Mouse (Mus musculus): Measurements from ENCODE around the gene Nfatc2. TPM values are rescaled to one million over a fixed set of nuclear protein-coding genes. Genes with fewer than 3 reads are reported as not detected.
A peak's percentile ranks its signal among the peaks of the same experiment; 100 is the strongest.

The Nfatc2 gene
- polyA plus RNA-seq, 1 experiment from 2014 or later, result 1.7 TPM

DNA sequence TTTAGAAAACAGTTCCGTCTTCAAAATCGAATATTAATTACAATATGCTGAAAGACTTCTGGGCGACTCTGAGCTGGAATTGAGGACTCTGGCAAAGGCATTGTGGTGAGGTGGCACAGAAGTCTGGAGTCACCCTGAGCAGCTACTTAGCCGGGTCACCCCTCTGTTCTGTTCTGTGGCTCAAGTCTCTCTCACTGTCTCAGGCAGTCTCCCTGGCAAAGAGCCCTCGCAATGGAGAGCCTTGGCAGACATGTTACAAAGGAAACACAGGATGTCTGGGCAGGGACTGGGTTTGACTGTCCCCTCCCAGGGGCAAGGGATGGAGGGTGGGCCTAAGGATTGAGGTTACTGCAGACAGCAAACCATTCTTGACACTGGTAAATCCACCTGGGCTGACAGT is 135.8 kb downstream of the Nfatc2 start:
- Histone ChIP-seq H3K4me3 (no peak overlapping the region), H3K4me1 (replicated peaks) (peaks cover 9% of the 10 kb centered on the region; the same call in 1 of the 2 replicates), H3K27me3 (peaks cover 10% of the 10 kb centered on the region; the same call in 1 of the 2 replicates), H3K4me2 (no peak overlapping the region), H3K36me3 (no peaks in the 10 kb centered on the region), H3K9ac (no peak overlapping the region), H3K9me3 (no peaks in the 10 kb centered on the region), H3K27ac (no peak overlapping the region)
- no peak for ATAC-seq (ENCODE audit: low FRiP score)
- WGBS, result 78% methylated on average over 5 of the region's 5 CpGs

DNA sequence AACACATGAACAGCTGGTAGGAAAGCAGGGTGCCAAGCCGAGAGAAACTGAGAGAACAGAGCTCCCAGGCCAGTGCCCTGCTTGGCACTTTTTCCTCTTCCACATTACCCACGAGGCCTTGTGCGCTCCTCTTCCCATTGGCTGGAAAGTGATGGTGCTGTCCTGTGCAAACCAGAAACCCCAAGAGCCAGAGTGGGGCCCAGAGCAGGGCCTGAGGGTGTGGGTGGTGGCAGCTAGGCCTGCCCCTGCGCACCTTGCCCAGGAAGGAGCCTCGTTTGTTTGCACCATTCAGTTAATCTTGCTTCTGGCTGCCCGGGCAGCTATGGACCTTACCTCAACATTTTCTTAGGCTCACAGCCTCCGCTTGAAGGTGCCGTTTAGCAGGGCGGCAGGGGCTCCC is 139.6 kb downstream of the Nfatc2 start:
- H3K36me3 ChIP-seq, result no peaks in the 10 kb centered on the region
- H3K9me3 ChIP-seq, result no peaks in the 10 kb centered on the region
- H3K4me1 ChIP-seq (replicated peaks), result peaks cover 9% of the 10 kb centered on the region; the same call in 1 of the 2 replicates
- no peak overlapping the region for H3K4me3 ChIP-seq
- whole genome bisulfite sequencing, result 82% methylated on average over 9 of the region's 9 CpGs
- ATAC-seq (ENCODE audit: low FRiP score), result no peak
- H3K27me3 ChIP-seq, result no peaks in the 10 kb centered on the region
- H3K9ac ChIP-seq, result no peak overlapping the region
- H3K4me2 ChIP-seq, result no peak overlapping the region
- no peak overlapping the region for H3K27ac ChIP-seq

DNA sequence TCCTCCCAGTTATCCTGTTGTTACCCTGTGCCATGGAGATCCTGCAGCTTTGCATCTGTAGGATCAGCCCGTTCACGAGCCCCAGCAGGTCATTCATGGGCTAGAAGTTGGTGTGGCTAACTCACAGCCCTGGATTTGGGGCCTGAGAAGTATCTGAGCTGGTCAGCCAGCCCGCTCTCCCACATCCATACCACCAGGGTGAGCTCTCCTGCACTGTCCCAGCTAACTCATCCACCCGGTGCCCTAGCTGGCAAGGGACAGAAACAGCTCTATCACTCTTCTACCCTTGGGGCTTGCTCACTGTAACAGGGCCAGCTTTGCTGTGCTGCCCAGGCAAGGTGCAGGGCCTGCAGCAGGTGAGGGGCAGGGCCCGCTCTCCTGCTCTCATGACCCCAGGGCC is 141.8 kb downstream of the Nfatc2 start:
- ATAC-seq (ENCODE audit: low FRiP score), result no peak
- no peak overlapping the region for H3K9ac ChIP-seq
- H3K4me2 ChIP-seq, result no peak overlapping the region
- no peaks in the 10 kb centered on the region for H3K27me3 ChIP-seq
- WGBS, result 68% methylated on average over 5 of the region's 5 CpGs
- H3K4me1 ChIP-seq (replicated peaks), result 0 out of 2 replicates have a peak, but pooled peaks cover 4% of the 10 kb centered on the region
- H3K36me3 ChIP-seq, result no peaks in the 10 kb centered on the region
- no peak overlapping the region for H3K27ac ChIP-seq
- no peak overlapping the region for H3K4me3 ChIP-seq
- H3K9me3 ChIP-seq, result no peaks in the 10 kb centered on the region

DNA sequence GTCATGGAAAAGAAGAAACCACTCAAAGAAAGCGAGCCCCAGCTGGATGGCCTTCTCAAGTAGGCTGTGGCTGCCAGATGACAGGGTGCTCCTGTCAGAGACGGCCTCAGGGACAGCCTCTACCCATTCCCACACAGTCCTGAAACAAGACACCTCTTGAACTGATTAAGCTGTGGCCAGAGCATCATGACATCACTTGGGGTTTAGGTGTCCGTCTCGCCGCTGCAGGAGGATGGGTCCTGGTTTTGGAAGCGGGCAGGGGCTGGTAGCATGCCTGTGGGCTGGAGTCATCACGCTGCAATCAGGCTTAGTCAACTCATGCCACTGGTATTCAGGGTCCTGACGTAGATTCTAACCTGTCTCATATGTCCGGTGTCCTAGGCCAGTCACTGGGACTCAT is 142.9 kb downstream of the Nfatc2 start:
- no peaks in the 10 kb centered on the region for H3K27me3 ChIP-seq
- 0 out of 2 replicates have a peak, but pooled peaks cover 4% of the 10 kb centered on the region for H3K4me1 ChIP-seq (replicated peaks)
- no peak overlapping the region for H3K9ac ChIP-seq
- no peak overlapping the region for H3K4me2 ChIP-seq
- WGBS, result 83% methylated on average over 9 of the region's 9 CpGs
- no peaks in the 10 kb centered on the region for H3K9me3 ChIP-seq
- no peaks in the 10 kb centered on the region for H3K36me3 ChIP-seq
- no peak for ATAC-seq (ENCODE audit: low FRiP score)
- no peak overlapping the region for H3K4me3 ChIP-seq
- H3K27ac ChIP-seq, result no peak overlapping the region

DNA sequence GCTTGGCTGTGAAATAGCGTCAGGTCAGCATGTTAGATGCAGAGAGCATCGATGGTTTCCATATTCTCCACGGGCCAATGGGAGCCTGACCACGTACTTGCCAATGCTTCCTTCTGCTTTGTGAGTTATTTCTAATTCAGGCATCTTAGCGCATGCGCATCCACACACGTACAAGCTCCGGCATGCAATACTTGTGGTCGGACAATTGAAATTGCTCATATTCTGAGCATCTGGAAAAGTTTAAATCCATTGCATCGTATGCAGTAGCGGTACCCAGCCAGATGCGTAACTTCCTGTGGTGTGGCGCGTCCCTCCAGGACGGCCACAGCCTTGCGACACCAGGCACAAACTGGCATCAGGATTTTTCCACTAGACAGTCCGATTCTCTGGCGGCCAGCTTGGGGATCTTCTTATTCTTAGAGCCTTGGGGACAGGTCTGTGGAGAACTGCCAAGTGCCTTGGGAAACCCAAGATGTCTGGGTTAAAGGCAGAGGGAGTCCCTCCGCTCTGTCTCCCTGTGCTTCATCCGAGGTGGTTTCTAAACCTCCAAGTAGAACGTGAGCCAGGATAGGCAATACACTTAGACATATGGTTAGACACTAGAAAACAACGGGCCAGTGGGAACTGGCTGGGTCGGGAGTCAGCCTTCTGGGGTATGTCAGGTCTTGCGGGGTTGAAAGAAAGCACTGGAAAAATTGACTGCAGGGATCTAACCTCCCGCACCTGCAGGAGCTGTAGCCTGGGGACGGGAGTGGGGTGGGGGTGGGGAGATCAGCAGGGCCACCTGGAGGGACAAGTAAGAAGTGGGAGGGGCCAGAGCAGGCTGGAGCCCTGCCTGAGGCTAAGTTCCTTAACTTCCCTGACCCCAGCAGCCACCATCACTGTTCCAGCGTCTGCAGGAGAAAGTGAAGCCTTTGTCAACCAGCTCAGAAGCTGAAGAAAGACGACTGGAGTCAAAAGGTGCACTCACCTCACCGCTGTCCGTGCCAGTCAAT is 149.4 kb downstream of the Nfatc2 start:
- Histone ChIP-seq H3K36me3 (no peaks in the 10 kb centered on the region), H3K27me3 (0 out of 2 replicates have a peak, but pooled peaks cover 3% of the 10 kb centered on the region), H3K9ac (no peak overlapping the region), H3K4me2 (no peak overlapping the region), H3K4me3 (no peak overlapping the region), H3K9me3 (no peaks in the 10 kb centered on the region), H3K27ac (no peak overlapping the region), H3K4me1 (replicated peaks) (peaks cover 10% of the 10 kb centered on the region)
- WGBS, result 63% methylated on average over 30 of the region's 30 CpGs
- ATAC-seq (ENCODE audit: low FRiP score), result no peak

DNA sequence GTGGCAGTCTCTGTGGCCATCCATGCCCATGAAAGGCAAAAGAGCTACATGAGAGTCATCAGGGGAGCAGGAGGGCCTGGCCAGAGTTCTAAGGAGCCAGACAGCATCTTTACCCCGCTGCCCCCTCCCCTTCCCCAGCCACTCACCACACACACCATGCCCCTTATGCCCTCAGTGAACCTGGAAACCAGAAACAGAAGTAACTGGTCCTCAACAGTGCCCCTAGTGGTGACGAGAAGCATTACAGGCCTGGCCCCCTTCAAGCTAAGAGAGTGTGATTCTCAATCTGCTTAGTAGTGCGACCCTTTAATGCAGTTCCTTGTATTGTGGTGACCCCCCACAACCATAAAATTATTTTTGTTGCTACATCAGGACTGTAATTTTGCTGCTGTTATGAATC is 150.5 kb downstream of the Nfatc2 start:
- Histone ChIP-seq H3K9me3 (no peaks in the 10 kb centered on the region), H3K27me3 (peaks cover 4% of the 10 kb centered on the region; the same call in 1 of the 2 replicates), H3K9ac (no peak overlapping the region), H3K4me2 (no peak overlapping the region), H3K4me3 (no peak overlapping the region), H3K36me3 (no peaks in the 10 kb centered on the region), H3K4me1 (replicated peaks) (peaks cover 10% of the 10 kb centered on the region), H3K27ac (no peak overlapping the region)
- no peak for ATAC-seq (ENCODE audit: low FRiP score)
- WGBS, result 10% methylated on average over 3 of the region's 3 CpGs

DNA sequence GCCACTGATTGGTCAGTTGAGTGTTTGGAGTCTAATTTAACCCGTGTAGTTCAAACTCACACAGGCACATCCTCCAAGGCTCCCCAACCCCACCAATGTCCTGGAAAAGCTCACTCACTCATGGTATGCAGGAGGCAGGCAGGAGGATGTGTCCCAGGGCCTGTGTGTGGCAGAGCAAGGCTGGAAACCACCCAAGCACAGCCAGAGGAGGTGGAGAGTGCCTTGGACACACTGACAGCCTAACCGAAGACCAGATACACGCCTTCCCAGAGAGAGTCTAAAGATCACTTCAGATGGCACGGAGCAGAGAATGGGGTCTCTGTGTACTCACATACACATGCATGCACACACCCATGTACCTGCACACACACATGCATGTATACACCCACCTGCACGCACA is 153.4 kb downstream of the Nfatc2 start:
- Histone ChIP-seq H3K4me1 (replicated peaks) (peaks cover 10% of the 10 kb centered on the region), H3K27ac (no peak overlapping the region), H3K4me3 (no peak overlapping the region), H3K4me2 (no peak overlapping the region), H3K27me3 (peaks cover 20% of the 10 kb centered on the region; the same call in 1 of the 2 replicates), H3K36me3 (no peaks in the 10 kb centered on the region), H3K9ac (no peak overlapping the region), H3K9me3 (no peaks in the 10 kb centered on the region)
- ATAC-seq (ENCODE audit: low FRiP score), result no peak
- 65% methylated on average over 5 of the region's 5 CpGs for WGBS

DNA sequence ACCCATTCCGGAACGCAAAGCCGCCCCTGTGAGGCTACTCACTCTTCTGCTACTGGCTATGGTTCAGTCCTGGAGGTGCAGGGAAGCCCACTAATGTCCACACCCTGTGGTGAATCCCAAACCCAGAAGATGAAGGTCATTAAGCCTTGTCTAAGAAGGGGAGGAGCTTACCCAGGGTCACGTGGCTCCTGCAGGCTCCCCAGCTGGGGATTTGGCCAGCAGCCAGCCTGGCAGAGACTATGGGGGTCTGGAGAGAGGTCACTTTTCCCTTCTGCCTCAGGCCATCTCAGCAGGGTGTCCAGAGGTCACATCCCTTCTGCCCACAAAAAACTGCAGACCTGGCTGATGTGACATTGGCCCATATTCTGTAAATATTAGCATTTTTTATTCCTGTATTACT is 153.9 kb downstream of the Nfatc2 start:
- Histone ChIP-seq H3K27ac (no peak overlapping the region), H3K9me3 (no peaks in the 10 kb centered on the region)
- ATAC-seq (ENCODE audit: low FRiP score), result no peak

DNA sequence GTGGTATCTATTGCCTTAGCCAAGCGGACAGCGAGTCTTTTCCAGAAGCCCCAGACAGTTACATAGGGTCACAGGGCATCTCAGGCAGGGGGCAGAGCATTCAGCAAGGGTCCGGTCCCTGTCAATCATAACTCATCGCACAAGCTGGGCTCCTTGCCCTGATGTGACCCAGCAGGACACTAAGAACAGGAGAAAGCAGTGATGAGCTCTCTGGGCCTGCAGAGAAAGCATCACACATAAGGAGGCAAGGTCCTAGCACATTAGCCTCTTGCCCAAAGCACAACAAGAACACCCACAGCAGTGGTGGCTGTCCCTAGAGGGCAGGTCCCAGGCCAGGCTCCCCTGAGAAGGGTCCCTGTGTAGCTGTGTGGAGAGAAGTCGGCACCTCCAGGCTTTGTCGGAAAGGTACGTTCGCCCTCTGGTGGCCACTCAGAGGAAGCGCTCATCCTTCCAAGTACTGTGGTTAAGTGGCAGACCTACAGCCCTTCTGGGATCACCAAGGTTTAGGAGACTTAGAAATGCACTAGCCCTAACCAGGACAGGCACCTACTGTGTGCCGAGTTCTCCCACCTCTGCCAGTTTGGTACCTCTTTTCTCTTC is 156.1 kb downstream of the Nfatc2 start:
- Histone ChIP-seq H3K4me3 (no peak overlapping the region), H3K27ac (no peak overlapping the region)
- WGBS, result 35% methylated on average over 10 of the region's 10 CpGs

More for the DNA sequence above, 153.9 kb downstream of the Nfatc2 start:
- Histone ChIP-seq H3K9ac (0 out of 2 replicates have a peak overlapping the region, but pooled peaks have one; percentile 35), H3K36me3 (no peaks in the 10 kb centered on the region), H3K27me3 (peaks cover 21% of the 10 kb centered on the region; the same call in 1 of the 2 replicates), H3K4me2 (no peak overlapping the region), H3K4me1 (replicated peaks) (peaks cover 10% of the 10 kb centered on the region), H3K4me3 (no peak overlapping the region)
- WGBS, result 36% methylated on average over 4 of the region's 4 CpGs

DNA sequence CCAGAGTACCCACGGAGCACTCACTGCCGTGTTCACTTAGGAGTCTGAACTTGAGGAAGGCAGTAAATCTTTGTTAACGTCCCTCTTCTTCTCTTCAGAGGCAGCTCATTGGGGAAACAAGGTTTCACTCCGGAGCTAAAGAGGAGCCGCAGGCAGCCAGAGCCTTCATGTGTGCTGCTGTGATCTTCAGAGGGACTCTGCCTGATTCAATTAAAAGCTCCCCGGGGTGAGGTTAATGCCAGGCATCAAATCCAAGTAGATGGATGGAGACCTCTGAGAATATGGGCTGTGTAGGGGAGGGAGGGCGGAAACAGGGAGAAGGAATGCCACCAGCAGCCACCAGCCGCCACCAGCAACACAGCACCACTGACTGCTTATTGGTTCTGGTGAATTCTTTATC is 157.3 kb downstream of the Nfatc2 start:
- Histone ChIP-seq H3K27ac (no peak overlapping the region), H3K9me3 (no peaks in the 10 kb centered on the region), H3K4me1 (replicated peaks) (peaks cover 14% of the 10 kb centered on the region), H3K4me2 (no peak overlapping the region), H3K27me3 (peaks cover 21% of the 10 kb centered on the region; the same call in 1 of the 2 replicates), H3K4me3 (no peak overlapping the region), H3K36me3 (no peaks in the 10 kb centered on the region), H3K9ac (no peak overlapping the region)
- 25% methylated on average over 8 of the region's 8 CpGs for whole genome bisulfite sequencing
- no peak for ATAC-seq (ENCODE audit: low FRiP score)

More for the DNA sequence above, 156.1 kb downstream of the Nfatc2 start:
- Histone ChIP-seq H3K4me2 (no peak overlapping the region), H3K4me1 (replicated peaks) (peaks cover 10% of the 10 kb centered on the region), H3K27me3 (peaks cover 21% of the 10 kb centered on the region; the same call in 1 of the 2 replicates), H3K36me3 (no peaks in the 10 kb centered on the region), H3K9ac (no peak overlapping the region), H3K9me3 (no peaks in the 10 kb centered on the region)
- peak; percentile 66 for ATAC-seq (ENCODE audit: low FRiP score)

DNA sequence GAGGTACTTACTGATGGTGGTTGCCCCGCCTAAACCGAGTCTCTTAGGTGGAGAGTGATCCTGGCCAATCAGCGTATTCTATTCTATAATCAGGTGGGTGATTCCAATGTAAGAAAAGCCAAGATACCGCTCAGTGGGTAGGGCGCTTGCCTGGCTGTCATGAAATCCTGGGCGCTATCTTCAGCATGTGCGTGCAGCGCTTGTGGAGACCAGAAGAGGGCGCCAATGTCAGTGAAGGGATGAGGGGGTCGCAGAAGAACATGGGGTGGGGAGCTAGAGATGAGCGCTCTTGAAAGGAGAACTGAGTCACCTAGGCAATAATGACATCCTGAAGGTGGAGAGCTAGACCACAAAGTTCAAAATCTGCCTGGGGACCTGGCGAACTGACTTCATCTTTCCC is 160.0 kb downstream of the Nfatc2 start:
- Histone ChIP-seq H3K27me3 (peaks cover 18% of the 10 kb centered on the region; the same call in 1 of the 2 replicates), H3K4me2 (no peak overlapping the region), H3K9ac (no peak overlapping the region), H3K4me3 (no peak overlapping the region), H3K27ac (no peak overlapping the region), H3K4me1 (replicated peaks) (peaks cover 10% of the 10 kb centered on the region), H3K36me3 (no peaks in the 10 kb centered on the region), H3K9me3 (no peaks in the 10 kb centered on the region)
- WGBS, result 93% methylated on average over 12 of the region's 12 CpGs
- no peak for ATAC-seq (ENCODE audit: low FRiP score)

DNA sequence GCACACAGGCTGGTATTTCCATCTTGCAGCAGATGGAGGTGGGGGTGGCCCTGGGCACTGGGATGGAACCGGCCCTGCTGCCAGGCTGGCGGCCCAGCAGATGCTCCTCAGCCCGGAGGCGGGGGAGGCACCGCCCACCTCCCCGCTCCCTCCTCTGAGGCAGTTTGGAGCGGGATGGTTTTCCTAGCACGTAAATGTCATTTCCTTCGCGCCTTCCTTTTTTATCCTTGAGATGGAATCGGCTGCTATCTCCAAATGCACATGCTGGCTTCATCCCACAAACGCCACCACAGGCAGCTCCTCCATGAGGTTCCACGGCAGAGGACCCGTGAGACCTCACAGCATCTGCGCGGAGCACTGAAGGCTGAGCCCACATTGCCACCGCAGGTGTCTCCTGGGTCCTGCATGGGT is 160.5 kb downstream of the Nfatc2 start:
- H3K27me3 ChIP-seq, result peaks cover 16% of the 10 kb centered on the region; the same call in 1 of the 2 replicates
- no peak overlapping the region for H3K9ac ChIP-seq
- H3K4me3 ChIP-seq, result no peak overlapping the region
- H3K9me3 ChIP-seq, result no peaks in the 10 kb centered on the region
- no peaks in the 10 kb centered on the region for H3K36me3 ChIP-seq
- no peak overlapping the region for H3K27ac ChIP-seq
- WGBS, result 78% methylated on average over 17 of the region's 17 CpGs
- peaks cover 10% of the 10 kb centered on the region for H3K4me1 ChIP-seq (replicated peaks)
- ATAC-seq (ENCODE audit: low FRiP score), result no peak
- no peak overlapping the region for H3K4me2 ChIP-seq

All from hindbrain, embryonic 13.5 days (tissue).